Mouse (Mus musculus): ENCODE data around the gene Skida1. TPM values are rescaled to one million over a fixed set of nuclear protein-coding genes. Genes with fewer than 3 reads are reported as not detected.
"Not testable (repeated sequence)": the region's sequence is repeated elsewhere in the genome, so short reads cannot be mapped to it uniquely, and the experiment has no call there.

The Skida1 gene
- under 1 TPM; 0.32 to 0.54 TPM for total RNA-seq (2021)
- long read RNA-seq, experiment 1, partial matches to known transcripts: 0 of 1 reads
- long read RNA-seq, experiment 1, other reads (novel, unspliced or antisense): 1 of 1 reads
- long read RNA-seq, experiment 2, partial matches to known transcripts: 0 of 3 reads
- long read RNA-seq, experiment 2, other reads (novel, unspliced or antisense): 3 of 3 reads

DNA sequence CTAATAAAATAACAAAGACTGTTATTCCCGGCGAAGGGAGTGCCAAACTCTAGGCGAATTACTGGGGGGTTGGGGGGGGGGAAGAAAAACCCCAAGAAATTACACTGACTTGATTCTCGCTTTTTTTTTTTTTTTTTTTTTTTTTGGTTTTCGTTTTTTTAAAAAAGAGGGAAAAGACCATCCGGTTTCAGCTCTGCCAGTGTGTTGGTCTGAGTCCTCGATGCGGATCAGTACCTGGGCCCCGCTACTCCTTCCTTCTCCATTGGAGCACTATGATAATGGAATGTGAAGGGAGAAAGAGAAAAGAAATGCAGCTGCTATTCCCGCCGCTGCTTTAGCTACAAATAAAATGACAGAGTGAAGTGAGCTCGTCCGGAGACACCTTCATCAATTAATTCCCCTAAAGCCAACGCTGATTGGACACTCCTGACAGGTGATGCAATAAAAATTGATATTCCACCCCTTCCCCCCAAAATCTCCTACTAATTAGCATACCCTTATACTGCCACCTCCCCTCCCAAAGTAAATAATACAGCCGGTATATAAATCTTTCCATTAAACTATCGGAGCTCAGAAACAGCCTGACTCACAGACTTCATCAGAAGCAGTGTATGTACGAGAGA, at the start of gene Skida1:
Skida1 (minus strand) TSS at position 599 of the 623 bp plus-strand sequence.
- no peak for DNase-seq

DNA sequence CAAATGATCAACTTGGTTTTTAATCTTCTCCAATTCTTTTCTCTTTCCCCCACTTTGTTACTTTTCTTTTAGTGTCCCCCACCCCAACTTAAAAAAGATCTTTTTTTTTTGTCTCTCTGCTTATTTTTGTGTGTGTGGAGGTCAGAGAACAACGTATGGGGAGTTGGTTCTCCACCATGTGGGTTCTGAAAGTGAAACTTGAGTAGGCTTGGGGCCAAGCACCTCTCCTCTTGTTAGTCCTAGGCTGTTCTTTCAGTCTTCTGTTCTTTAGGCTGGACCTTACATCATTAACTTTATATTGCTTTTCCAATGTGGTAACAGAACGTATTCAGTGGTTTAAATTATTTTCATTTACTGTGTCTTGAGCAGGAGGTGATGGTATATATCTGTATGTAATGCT, 47.0 kb upstream of the Skida1 start:
- no peak for DNase-seq

DNA sequence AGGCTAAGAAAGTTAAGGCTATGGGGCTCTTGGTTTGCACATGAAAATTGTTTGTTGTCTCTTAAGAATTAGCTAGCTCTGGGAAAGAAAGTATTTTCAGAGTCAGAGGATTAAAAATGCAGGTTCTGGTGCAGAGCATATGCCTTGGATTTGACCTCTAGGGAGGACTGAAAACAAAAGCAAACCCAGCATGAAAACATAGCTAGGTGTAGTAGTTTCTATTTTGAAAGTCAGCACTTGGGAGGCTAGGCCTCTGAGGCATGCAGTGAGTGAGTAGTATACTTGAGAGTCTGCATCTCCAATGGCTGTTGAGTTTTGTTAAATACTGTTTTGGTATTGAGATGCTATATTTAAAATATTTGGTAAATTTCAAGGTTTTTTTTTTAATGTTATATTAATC, 45.5 kb upstream of the Skida1 start:
- no peak for DNase-seq

DNA sequence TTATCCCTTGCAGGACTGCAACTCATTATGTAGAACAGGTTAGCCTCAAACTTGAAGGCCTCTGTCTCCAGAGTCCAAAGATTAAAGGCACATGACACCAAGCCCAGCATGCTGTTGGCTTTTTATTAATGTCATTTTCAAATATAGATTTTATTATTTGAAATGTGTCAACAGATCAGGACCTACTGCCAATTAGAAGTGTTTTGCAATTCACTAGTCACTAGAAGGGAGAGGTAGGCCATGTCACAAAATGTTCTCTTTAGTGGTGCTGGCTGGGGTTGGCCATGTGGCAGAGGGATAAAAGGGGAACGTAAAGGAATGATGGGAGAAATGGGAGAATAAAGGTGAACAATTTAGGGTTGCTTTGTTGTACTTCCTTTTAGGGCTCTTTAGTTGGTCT, 45.0 kb upstream of the Skida1 start:
- DNase-seq: no peak

DNA sequence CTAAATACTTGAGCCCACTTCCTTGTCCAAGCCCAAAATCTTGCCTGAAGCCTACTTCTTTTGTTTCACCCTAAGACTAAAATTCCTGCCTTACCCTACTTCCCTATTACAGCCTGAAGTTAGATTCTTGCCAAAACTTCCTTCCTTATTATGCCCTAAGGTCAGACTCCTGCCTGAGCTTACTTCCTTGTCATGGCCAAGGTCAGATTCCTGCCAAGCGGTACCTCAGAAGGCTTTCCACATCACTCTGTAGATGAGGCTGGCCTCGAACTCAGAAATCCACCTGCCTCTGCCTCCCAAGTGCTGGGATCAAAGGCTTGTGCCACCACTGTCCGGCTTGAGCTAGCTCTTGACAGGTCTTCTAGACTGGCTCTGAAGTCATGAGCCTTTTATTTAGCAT, 38.8 kb upstream of the Skida1 start:
- DNase-seq: not testable (repeated sequence)

DNA sequence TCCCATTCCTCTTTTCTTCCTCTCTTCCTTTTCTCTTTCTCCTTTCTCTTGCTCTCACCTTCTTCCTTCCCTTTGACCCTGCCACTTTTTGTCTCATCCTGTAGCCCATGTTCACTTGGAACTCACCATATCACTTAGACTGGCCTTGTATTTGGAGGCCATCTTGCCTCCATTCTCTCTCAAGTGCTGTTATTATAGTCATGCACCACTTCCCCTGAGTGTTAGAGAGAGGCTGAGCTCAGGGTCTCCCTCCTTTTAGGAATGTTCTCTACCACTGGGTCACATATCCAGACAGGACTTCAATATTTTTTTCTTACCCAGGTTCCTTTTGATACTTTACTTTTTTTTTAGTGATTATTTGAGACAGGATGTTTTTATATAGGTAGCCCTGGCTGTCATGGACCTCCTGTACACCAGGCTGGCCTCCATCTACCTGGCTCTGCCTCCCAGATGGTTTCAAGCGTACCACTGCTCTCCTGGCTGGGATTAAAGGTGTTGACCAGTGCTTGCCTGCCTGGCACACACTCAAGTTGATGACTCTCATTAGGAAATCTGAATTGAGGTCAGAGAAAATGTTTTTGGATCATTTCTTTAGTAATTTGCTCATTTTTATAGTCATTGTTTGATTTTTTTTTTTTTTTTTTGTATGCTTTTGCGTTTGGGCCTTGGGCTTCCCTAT, 31.5 kb upstream of the Skida1 start:
- no peak for DNase-seq

DNA sequence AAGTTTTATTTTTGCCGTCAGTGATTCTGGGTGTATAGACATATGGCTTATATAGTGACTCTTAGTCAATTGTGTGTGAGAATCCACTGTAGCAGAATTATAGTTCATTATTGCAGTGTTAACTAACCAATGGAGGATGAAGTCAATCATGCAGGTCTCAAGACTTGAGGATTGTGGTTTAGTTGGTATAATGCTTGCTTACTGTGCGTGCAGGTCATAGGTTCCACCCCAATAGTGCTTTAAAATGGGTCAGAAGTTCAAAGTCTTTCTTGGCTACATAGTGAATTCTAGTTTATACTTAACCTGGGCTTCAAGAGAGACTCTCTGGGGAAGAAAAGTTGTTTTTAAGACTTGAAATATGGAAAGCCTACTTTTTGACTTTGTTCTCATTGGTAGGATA, 23.1 kb upstream of the Skida1 start:
- no peak for DNase-seq

DNA sequence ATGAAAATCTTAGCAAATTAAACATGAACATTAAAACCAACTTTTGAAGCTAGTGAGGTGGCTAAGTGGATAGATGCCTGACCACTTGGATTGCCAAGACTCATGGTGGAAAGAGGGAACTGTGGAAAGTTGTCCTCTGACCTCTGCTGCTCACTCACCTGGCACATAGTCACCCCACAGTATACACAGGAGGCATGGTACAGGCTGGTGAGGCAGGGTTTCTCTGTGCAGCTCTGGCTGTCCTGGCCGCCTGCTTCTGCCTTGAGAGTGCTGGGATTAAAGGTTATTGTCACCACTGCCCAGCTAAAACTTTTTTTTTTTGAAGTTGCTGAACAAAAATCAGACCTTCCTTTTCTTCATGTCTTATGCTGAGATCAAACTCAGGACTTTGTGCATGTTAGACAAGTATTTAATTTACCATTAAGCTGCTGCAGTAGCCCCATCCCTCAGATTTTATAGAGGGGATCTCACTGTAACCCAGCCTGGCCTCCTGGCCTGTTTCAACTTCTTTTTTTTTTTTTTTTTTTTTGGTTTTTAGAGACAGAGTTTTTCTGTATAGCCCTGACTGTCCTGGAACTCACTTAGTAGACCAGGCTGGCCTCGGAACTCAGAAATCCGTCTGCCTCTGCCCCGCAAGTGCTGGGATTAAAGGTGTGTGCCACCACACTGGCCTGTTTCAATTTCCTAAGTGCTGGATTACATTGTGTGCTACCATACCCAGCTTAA, 19.4 kb upstream of the Skida1 start:
- no peak for DNase-seq

DNA sequence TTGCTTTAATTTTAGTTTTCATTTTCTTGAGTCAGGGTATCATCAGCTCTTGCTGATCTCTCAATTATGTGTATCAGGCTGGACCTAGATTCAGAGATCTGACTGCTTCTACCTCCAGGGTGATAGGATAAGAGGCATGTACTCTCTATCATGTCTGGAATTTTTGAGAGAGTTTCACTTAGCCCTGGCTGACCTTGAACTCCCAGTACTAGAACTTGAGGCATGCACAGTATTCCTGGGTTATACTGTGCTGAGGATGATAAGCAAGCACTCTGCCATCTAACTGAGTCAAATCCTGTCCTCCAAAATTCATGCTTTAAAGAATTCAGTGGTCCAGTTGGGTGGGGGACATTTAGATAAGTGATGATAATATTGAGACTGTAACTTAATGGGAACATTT, 17.6 kb upstream of the Skida1 start:
- DNase-seq: no peak

DNA sequence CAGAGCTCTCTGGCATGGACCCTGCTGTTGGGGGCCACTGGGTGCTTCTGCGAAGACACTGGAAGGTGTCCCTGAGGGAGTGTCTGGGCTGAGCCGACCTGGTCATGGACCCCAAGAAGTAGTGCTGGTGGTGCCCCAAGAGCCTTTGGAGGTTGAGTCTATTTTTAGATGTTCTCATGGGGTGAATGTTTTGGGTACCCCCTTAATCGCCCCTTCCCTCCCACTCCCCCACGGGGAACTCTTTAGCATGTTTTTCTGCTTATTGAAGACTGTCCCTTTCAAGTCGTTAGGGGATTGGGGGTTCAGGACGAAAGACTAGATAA, 16.8 kb upstream of the Skida1 start:
- DNase-seq: no peak

DNA sequence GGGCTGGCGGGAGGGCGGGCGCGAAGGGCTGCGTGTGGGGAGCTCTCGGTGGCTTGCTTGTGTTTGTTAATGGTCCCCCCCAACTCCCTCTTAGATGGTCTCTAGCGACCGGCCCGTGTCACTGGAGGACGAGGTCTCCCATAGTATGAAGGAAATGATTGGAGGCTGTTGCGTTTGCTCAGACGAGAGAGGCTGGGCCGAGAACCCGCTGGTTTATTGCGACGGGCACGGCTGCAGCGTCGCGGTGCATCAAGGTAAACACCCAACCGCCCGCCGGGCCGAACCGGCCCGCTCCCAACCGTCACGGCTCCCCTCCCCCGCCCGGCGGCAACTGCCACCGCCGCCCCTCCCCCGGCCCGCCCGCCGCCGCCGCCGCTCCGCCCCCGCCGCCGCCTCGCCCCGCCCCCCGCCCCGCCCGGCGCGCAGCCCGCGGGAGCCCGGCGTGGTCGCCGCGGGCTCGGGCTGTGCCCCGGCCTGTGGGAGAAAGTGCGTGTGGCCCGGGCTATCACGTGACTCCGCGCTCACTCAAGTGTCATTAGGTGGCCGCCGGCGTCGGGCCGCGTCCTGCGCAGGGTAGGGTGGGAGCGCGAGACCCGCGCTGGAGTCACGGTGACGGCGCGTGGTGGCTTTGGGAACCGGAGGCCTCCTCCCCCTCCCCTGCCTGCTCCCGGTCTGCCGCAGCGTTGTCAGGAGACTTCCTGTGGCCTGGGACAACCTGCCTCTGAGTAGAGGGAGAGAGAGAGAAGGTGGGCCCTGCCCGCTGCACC, 16.3 kb upstream of the Skida1 start:
- peak; percentile 78 for DNase-seq

DNA sequence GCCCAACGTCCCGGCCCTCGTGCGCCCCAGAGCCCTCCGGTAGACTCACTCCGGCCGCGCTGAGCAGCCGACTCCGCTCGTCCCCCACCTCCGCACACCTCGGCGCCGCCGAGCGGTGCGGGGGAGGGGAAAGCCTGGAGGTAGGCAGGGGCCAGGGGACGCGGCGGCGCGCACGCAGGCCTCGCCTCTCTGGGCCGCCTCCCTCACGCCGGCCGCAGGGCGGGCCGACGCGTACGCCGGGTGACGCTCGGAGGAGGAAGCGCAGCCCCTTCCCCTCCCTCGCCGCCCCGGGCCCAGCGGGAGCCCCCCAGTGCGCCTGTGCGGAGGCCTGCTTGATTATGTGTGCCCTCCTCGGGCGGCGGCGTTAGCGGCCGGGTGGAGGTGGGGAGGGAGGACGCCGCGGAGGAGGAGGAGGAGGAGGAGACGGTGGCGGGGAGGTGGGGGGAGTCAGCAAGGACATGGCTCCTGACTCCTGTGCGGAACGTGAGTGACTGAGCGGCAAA, 15.6 kb upstream of the Skida1 start:
- peak; percentile 93 for DNase-seq

DNA sequence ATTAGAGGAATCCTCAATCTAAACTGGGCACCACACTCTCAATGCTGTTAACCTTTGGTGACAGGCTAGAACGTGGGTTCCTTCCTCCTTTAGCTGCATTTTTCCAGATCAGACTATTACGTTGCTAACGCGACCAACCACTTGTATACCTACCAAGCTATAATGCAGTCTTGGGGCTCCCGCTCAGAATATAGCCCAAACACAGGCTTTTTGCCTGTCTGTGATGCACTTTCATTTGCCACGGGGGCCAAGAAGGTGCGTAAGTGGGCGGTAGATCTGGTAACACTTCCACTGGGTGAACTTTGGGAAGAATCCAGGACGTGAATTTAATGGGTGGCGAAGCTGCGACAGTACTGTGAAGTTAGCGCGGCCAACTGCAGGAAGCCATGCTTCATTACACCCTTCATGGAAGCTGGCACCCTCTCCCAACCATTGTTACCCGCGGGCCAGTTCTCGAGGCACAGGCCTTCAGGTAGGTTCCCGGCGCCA, 15.0 kb upstream of the Skida1 start:
- DNase-seq: peak; percentile 58

DNA sequence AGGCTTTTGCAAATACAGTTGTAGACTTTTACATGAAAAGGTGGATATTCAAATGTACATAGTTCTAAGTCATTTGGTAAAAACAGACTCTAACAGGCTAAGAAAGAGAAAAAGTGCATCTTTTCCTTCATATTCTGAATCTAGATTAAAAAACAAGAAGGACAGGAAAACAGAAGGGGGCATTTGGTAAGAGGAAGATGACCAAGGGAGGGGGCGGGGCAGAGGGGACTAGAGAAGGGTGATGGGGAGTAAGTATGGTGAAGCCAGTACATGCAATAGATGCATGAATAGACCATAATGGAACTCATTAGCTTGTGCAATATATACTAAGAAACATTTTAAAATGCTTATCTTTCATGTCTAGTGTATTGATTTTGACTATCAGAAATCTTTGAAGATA, 11.5 kb upstream of the Skida1 start:
- no peak for DNase-seq

DNA sequence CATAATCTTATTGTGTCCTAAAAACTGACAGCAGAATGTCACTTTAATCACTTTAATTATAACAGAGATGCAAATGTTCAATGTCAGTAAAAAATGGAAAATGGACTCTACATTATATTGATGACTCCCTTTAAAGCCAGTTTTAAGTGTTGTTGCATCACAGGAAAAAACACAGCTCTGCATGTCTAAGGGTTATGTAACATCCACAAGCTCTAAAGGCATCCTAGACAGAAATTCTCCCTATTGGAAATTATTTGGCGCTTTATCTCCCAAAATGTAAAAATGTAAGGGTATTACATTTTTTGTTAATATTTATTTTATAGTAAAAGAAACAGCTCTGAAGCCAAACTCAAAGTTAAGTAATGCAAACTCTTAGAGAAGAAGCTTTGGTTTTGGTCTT, 11.0 kb upstream of the Skida1 start:
- no peak for DNase-seq

DNA sequence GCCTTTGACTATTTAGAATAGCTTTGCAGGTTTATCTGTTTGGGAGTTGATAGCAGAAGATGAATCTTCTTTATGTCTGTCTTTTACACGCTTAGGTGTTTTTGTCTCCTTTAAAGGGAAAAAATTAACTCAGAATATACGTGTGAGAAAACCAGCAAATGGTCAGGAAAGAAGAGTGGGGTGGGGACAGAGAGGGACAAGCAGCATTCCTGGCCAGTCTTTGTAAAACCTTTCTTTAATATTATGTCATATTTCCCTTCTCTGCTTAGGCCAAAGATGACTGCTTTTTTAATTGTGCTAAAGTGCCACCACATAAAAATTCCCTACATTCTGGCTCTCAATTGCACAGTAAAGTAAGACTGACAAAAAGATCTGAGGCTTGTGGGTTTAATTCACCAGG, 10.2 kb upstream of the Skida1 start:
- no peak for DNase-seq

DNA sequence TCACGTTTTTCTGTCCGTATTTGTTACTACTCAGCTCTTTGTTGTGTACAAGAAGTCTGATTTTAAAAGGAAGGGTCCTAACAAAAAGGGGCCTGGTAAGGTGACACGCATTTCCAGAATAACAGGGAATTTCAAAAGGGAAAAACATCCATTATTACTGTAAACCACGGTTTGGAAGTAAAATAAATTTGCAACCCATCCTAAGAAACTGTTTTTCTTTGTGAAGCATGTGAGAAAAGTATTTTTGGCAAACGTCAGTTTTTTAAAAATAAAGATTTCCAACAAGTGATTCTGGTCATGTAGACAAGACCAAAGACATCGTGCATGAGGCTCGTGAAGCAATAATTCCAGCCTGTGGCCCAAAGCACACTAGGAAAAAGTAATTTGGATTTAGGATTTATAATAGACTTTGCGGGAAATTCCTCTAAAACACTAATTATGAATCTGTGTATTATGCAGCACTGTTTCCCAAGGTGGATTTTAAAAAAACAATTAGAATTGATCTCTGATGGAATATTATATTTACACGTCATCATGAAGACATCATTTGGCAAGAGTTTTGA, 9.4 kb upstream of the Skida1 start:
- DNase-seq: no peak

DNA sequence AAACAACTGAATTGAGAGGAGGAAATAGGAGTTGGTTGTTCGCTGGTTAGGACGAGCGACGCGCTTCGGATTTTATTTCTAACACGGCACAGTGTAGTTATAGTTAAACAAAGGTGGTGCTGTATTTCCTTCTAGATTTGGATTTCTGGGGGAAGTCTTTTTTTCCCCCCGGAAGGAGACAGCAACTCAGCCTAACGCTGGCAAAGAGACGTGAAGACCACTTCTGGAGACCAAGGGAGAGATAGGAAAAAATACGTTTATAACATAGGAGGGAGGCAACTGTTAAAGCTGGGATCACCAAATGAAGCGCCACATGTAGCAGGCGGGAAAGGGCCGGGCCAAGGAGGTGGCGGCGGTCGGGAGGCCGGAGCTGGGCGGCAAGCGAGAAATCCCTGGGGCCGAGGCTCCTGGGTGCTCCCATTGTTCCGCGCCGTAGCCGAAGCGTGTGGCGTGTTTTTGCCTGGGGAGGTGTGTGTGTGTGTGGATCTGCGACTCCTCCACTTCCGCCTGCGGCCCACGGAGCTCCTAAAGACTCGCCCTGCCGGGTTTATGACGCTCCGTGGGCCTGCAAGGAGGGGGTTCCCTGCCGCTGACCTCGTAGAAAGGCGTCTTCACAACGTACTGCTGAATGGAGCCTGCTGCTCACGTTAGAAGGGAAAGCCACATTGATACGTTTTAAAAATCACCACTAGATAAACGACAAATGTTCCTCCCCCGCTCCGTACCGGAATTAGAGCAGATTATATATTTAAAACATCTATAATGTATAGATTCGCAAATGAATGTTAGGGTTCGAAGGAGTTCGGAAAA, 8.7 kb upstream of the Skida1 start:
- DNase-seq: peak; percentile 69

DNA sequence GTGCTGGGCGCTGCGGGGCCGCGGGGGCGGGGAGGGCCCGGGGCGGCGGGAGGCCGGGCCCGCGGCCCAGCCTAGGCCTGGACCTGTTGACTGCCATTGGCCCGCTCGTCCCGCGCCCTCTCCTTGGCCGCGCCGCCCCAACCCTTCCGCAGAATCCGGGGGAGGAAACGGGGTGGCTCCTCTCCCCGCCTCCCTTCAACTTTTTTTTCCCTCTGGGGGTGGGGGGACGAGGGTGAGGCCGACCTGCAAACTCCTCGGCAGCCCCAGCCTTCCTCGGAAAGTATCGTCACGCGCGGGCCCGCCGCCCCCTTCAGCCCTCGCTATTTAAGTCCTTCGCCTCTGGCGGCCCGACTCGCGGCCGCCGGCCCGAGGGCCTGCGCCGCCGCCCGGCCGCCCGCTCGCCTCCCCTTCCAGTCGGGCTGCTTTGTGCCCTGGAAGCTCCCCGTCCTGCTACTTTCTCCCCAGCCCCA, 8.0 kb upstream of the Skida1 start:
- DNase-seq: peak; percentile 98

DNA sequence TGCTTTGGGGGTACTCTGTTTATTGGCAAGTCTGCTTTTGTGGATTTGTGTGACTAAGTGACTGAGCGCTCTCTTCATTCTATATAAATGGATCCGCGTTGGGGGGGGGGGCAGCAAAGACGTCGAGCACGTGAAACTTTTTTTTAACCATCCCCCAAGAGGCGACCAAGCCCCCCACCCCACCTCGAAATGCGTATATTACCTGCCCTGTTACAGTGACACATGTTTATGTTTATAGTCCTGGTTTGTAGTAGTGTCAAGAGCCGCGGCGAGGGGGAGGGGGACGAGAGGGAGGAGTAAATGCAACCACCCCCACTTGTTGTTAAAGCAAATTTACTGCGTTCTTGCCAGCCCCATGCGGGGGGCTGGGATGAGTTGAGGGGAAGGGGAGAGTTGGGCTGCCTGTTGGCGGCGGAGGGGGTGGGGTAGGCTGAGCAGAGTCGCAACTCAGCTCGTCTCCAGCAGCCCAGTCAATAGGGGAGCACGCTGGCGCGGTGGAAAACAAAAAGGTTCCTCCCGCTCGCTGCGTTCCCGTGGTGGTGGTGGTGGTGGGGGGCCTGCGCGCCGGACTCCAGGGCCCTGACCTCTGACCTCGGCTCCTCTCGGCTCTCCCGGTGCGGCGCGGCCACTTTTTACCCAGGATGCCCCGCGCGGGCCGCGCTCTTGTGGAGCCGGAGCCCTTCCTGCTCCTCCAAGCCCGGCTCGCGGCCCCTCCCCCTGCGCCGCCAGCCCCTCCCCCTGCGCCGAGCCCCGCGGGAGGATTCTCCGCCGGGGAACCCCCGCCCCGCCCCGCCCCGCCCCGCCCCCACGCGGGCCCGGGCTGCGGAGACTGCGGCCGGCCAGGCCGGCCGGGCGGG, 7.3 kb upstream of the Skida1 start:
- no peak for DNase-seq

Measured in gastrocnemius, postnatal 25 days (tissue).